Mouse (Mus musculus): ENCODE data around the gene Prmt3.

GRCm38 (mm10) chr7:49751148-49751547 lies 27.0 kb upstream of the Prmt3 start:
- TF ChIP-seq CEBPB (IDR thresholded peaks at IDR 0.05; ENCODE audit: insufficient read depth, poor library complexity, severe bottlenecking) (no peak), POLR2A (IDR thresholded peaks at IDR 0.05; ENCODE audit: insufficient read length, low read depth) (no peak), MAX (IDR thresholded peaks at IDR 0.05; ENCODE audit: low read depth) (no peak), USF1 (IDR thresholded peaks at IDR 0.05; ENCODE audit: low read depth) (no peak), E2F4 (IDR thresholded peaks at IDR 0.05; ENCODE audit: insufficient read depth) (no peak), POLR2AphosphoS2 (IDR thresholded peaks at IDR 0.05; ENCODE audit: insufficient read length, low read depth) (no peak)

Measured in myocyte (in vitro differentiated cells).